22 mouse cellular contexts compared by ENCODE assay signal in the genomic region with DNA sequence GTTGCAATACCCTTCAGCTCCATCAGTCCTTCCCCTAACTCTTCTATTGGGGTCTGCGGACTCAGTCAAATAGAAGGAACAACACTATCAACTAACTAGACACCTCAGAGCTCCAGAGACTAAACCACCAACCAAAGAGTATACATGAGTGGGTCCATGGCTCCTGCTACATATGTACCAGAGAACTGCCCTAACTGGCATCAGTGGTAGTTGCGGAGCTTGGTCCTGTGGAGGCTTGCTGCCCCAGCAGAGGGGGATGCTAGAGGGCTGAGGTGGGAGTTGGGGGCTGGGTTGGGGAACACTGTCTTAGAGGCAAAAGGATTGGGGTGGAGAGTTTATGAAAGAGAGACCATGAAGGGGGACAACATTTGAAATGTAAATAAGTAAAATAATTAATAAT. TPM values are rescaled to one million over a fixed set of nuclear protein-coding genes. Genes with fewer than 3 reads are reported as not detected.
A peak's percentile ranks its signal among the peaks of the same experiment; 100 is the strongest.
DNase-seq lines count a peak whose midpoint lies in the region; ATAC-seq and TF ChIP-seq lines count a peak whose summit lies in the region.
"Had no signal": no experiment of that assay in that cellular context is flagged by ENCODE, and none has a peak within 500 bp of the region (broad histone marks: within the 10 kb centered on the region; RNA-seq: fewer than 3 reads in every experiment).

No protein-coding gene starts in this region.

- intact Hi-C loops in left cerebral cortex, postnatal 4 days (cut with DNase I), result loop anchor here (5.0 to 10.0 kb wide), 3 partner anchors 101 to 1776 kb away; no protein-coding TSS in a partner anchor

- H3K4me1 ChIP-seq in cerebellum, adult 2 months (ENCODE audit: control insufficient read depth, insufficient read depth, low read length), result no peaks in the 10 kb centered on the region
- H3K4me1 ChIP-seq in megakaryocyte, embryonic 14.5 days, result peaks cover 10% of the 10 kb centered on the region; the same call in 1 of the 2 replicates
- H3K4me1 ChIP-seq: embryonic facial prominence, embryonic 10.5 days; heart, embryonic 12.5 days; hindbrain, embryonic 10.5 days; intestine, embryonic 15.5 days; limb, embryonic 15.5 days had no signal

- H3K27ac ChIP-seq in cerebellum, adult 2 months (ENCODE audit: insufficient read depth, low read length), result no peak overlapping the region
- H3K27ac ChIP-seq: embryonic facial prominence, embryonic 10.5 days; forebrain, embryonic 15.5 days; hindbrain, embryonic 10.5 days; intestine, embryonic 15.5 days; left cerebral cortex, adult 2 months; limb, embryonic 15.5 days; macrophage had no signal

- peaks cover 20% of the 10 kb centered on the region for H3K36me3 ChIP-seq in megakaryocyte, embryonic 14.5 days (replicated peaks; ENCODE audit: low read length)
- H3K36me3 ChIP-seq: intestine, embryonic 15.5 days had no signal

- no peak for TF ChIP-seq POLR2A in cerebellum, adult 2 months (IDR thresholded peaks at IDR 0.05; ENCODE audit: borderline replicate concordance, insufficient read depth, low read length)

- H3K9me3 ChIP-seq in megakaryocyte, embryonic 14.5 days, result peaks cover 17% of the 10 kb centered on the region
- H3K9me3 ChIP-seq: forebrain, embryonic 15.5 days; intestine, embryonic 15.5 days; limb, embryonic 15.5 days had no signal

- H3K4me3 ChIP-seq in cerebellum, adult 2 months (replicated peaks; ENCODE audit: insufficient read depth, low read depth, low read length), result no peak overlapping the region
- H3K4me3 ChIP-seq in megakaryocyte, embryonic 14.5 days (replicated peaks), result peak overlapping the region; percentile 23

- no peak for ATAC-seq in cerebellum, adult (ENCODE audit: insufficient number of reproducible peaks, low FRiP score, low TSS enrichment)
- ATAC-seq in megakaryocyte, adult 5-6 weeks (ENCODE audit: poor library complexity, severe bottlenecking), result no peak
- ATAC-seq: activated CD4-positive, CD25-positive, alpha-beta regulatory T cell, adult 4 months; forebrain, embryonic 15.5 days; hindbrain, embryonic 16.5 days; intestine, embryonic 15.5 days had no signal

- peak; percentile 20 to 26 for DNase-seq in cerebellum, adult 2 months
- peak; percentile 31 for DNase-seq in thymus, postnatal 4 days
- no peak for DNase-seq in thymus, postnatal 10 days (ENCODE audit: low spot score in 2 of 2)
- no peak for DNase-seq in left cerebral cortex, postnatal 4 days
- DNase-seq: adrenal gland, postnatal 10 days; heart, postnatal 10 days had no signal

- no peaks in the 10 kb centered on the region for H3K27me3 ChIP-seq in cerebellum, adult 2 months (ENCODE audit: control insufficient read depth, insufficient read depth, low read length)
- no peaks in the 10 kb centered on the region for H3K27me3 ChIP-seq in megakaryocyte, embryonic 14.5 days (replicated peaks)
- H3K27me3 ChIP-seq: forebrain, embryonic 15.5 days; heart, embryonic 12.5 days; intestine, embryonic 15.5 days; limb, embryonic 15.5 days had no signal

- 95% methylated on average over 2 of the region's 2 CpGs for WGBS in cerebellum, adult 2 months

- no peak for TF ChIP-seq CTCF in cerebellum, adult 2 months (IDR thresholded peaks at IDR 0.05; ENCODE audit: borderline replicate concordance, insufficient read depth, low read depth, low read length)

RNA-seq across cellular contexts. Expression of a gene that starts 1.3 kb away (rescaled TPM):
- polyA plus RNA-seq in cerebellum, adult 2 months (2012; rRNA removed), result 0.10 and 0.17 TPM in 2 replicates
- not detected in 2 replicates for polyA plus RNA-seq in megakaryocyte, embryonic 14.5 days (2012; ENCODE audit: insufficient read depth, low replicate concordance)
- not detected in 2 replicates for total RNA-seq in megakaryocyte, adult 5-6 weeks (2015)
- not detected in 2 replicates for total RNA-seq in megakaryocyte, adult 5-6 weeks (2017)
- total RNA-seq in left cerebral cortex, postnatal 4 days (2021), result under 1 TPM; 0.12 to 0.32 TPM
- total RNA-seq: granulocyte monocyte progenitor cell, adult 5-6 weeks had no signal
- polyA plus RNA-seq: activated CD4-positive, CD25-positive, alpha-beta regulatory T cell, adult 4 months; kidney, embryonic 14.5 days; liver, embryonic 16.5 days had no signal

RNA-seq across cellular contexts. Expression of a gene that starts 1.8 kb away (rescaled TPM):
- 4.8 and 4.9 TPM in 2 replicates for polyA plus RNA-seq in cerebellum, adult 2 months (2012; rRNA removed)
- not detected in 2 replicates for polyA plus RNA-seq in megakaryocyte, embryonic 14.5 days (2012; ENCODE audit: insufficient read depth, low replicate concordance)
- total RNA-seq in megakaryocyte, adult 5-6 weeks (2015), result 5.4 and 8.5 TPM in 2 replicates
- 7.4 and 7.9 TPM in 2 replicates for total RNA-seq in megakaryocyte, adult 5-6 weeks (2017)
- 1 to 10 TPM; 8.3 to 8.8 TPM for total RNA-seq in left cerebral cortex, postnatal 4 days (2021)

RNA-seq across cellular contexts. Expression of a gene that starts 49.4 kb away (rescaled TPM):
- polyA plus RNA-seq in cerebellum, adult 2 months (2012; rRNA removed), result 0.41 and 0.49 TPM in 2 replicates
- polyA plus RNA-seq in megakaryocyte, embryonic 14.5 days (2012; ENCODE audit: insufficient read depth, low replicate concordance), result 0.03 TPM in 1 of 2 replicates, not detected in the other
- total RNA-seq in megakaryocyte, adult 5-6 weeks (2015), result not detected in 2 replicates
- not detected in 2 replicates for total RNA-seq in megakaryocyte, adult 5-6 weeks (2017)
- total RNA-seq in left cerebral cortex, postnatal 4 days (2021), result under 1 TPM; 0.24 to 0.30 TPM
- total RNA-seq: granulocyte monocyte progenitor cell, adult 5-6 weeks had no signal
- polyA plus RNA-seq: liver, embryonic 16.5 days had no signal

Comparison
In these comparisons a context has a peak if more than half of its experiments do, and no peak if none do; other contexts are left out.
1. DNase-seq: peak in cerebellum, adult 2 months (2 of 2) and thymus, postnatal 4 days (single experiment); none in thymus, postnatal 10 days (0 of 2) and left cerebral cortex, postnatal 4 days (single experiment).